Mouse (Mus musculus) heart, adult 2 months (tissue): Measurements from ENCODE around the gene Htatsf1. TPM values are rescaled to one million over a fixed set of nuclear protein-coding genes. Genes with fewer than 3 reads are reported as not detected.

Experiments used
- DNase-seq, 2 experiments: peaks; one replicate each; pipeline ENCODE4 v3.0.0; 2021
- H3K27ac ChIP-seq: fragments of 200-600 bp; 2 replicates; pipeline ENCODE4 v1.8.1; 2022
- H3K27me3 ChIP-seq: fragments of 200-500 bp; 2 replicates; pipeline ENCODE4 v1.6.1; 2012; ENCODE audit warnings: mild to moderate bottlenecking, low read length, inconsistent platforms, mixed read lengths; ENCODE audit not compliant: control insufficient read depth, insufficient read depth
- H3K36me3 ChIP-seq: fragments of 200-500 bp; 2 replicates; pipeline ENCODE4 v1.6.1; 2012; ENCODE audit warnings: low read length, inconsistent platforms; ENCODE audit not compliant: control insufficient read depth, insufficient read depth
- H3K4me1 ChIP-seq: fragments of 200-500 bp; 2 replicates; pipeline ENCODE4 v1.6.1; 2011; ENCODE audit warnings: low read length; ENCODE audit not compliant: control insufficient read depth, insufficient read depth
- H3K4me3 ChIP-seq: fragments of 200-600 bp; 2 replicates; pipeline ENCODE4 v1.8.1; 2022
- H3K79me2 ChIP-seq: fragments of 200-500 bp; replicated peaks from 2 replicates; pipeline ENCODE4 v1.6.1; 2012; ENCODE audit warnings: mild to moderate bottlenecking, inconsistent platforms, low read length, moderate library complexity, mixed read lengths; ENCODE audit not compliant: control insufficient read depth, insufficient read depth
- H3K9ac ChIP-seq: fragments of 200-500 bp; 2 replicates; pipeline ENCODE4 v1.6.1; 2012; ENCODE audit warnings: low read depth, mild to moderate bottlenecking, control low read depth, inconsistent platforms, low read length, mixed read lengths
- CTCF ChIP-seq: fragments of 200-600 bp; IDR thresholded peaks from 2 replicates; pipeline ENCODE4 v1.8.1; 2022; ENCODE audit warnings: antibody characterized with exemption, mild to moderate bottlenecking, moderate library complexity
- EP300 ChIP-seq: fragments of 200-500 bp; IDR thresholded peaks from 2 replicates; pipeline ENCODE4 v1.6.1; 2011; ENCODE audit warnings: low read depth, low read length, control low read depth; ENCODE audit not compliant: insufficient read depth
- POLR2A ChIP-seq: fragments of 200-500 bp; IDR thresholded peaks from 2 replicates; pipeline ENCODE4 v1.6.1; 2011; ENCODE audit warnings: mild to moderate bottlenecking, low read depth, low read length, control low read depth; ENCODE audit not compliant: insufficient read depth
- WGBS: fragments of 180-500 bp; shearing (Covaris S2); methylation state at CpG from one replicate; pipeline ENCODE4 v1.1.7; 2018; 5-methylcytosine and 5-hydroxymethylcytosine counted together
- intact Hi-C: fragments of 180-260 bp; cut with DNase I; formaldehyde crosslinking; loops from one replicate; pipeline ENCODE4 v1.15.1; 2025
- long read RNA-seq: library from polyadenylated mRNA; stranded (forward); transcript quantifications from one replicate; pipeline ENCODE4 v2.0.0, GENCODE M21; 2021
- polyA plus RNA-seq: library from polyadenylated mRNA; depleted of rRNA; stranded (reverse); fragments of >200 nt; gene quantifications from 2 replicates; pipeline ENCODE4 v1.2.3, GENCODE M21; 2012; rRNA removed
- total RNA-seq, 2 experiments: library from RNA; stranded (reverse); gene quantifications; 2 replicates each; pipeline ENCODE4 v1.2.3; 2021

The Htatsf1 gene
- total RNA-seq (10 to 100 TPM; 51.1 to 57.2 TPM), polyA plus RNA-seq (19.2 and 26.9 TPM in 2 replicates)
- long read RNA-seq, transcript Htatsf1-201 (10 exons, 2,810 nt), result major isoform, 35 of 51 reads
- long read RNA-seq, partial matches to known transcripts, result 14 of 51 reads
- long read RNA-seq, other reads (novel, unspliced or antisense), result 1 of 51 reads

GRCm38 (mm10) chrX:57053174-57053992, at the start of gene Htatsf1:
Htatsf1 (plus strand) TSS chrX:57053583.
- intact Hi-C loops, result loop anchor here (5.0 to 10.0 kb wide), 4 partner anchors 251 to 569 kb away; partner anchors contain the start of gene Slc9a6
- 14% methylated on average over 84 of the region's 85 CpGs for WGBS

DNA sequence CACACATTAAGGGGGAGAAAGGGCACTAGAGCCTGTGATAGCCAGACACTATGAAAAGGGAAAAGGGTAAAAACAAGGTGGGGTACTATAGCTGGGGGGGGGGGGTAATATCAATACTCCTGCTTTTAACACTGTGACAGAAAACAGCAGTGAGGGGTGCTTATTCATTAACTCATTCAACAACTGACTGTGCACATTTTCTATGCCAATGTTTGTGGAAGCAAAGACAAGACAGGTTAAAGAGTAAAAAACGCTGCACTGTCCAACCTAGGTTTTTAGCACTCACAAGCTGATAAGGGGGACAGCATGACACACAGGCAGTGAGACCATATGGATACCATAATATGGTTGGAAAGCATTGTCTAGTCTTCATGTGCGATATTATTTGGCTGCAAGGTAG, 40.5 kb upstream of the Htatsf1 start:
- no peak overlapping the region for H3K9ac ChIP-seq
- H3K27me3 ChIP-seq, result no peaks in the 10 kb centered on the region
- WGBS, result 66% methylated on average over 2 of the region's 2 CpGs
- H3K27ac ChIP-seq, result no peak overlapping the region
- no peaks in the 10 kb centered on the region for H3K36me3 ChIP-seq
- no peaks in the 10 kb centered on the region for H3K79me2 ChIP-seq
- no peak overlapping the region for H3K4me3 ChIP-seq
- no peak for TF ChIP-seq EP300
- no peak for TF ChIP-seq POLR2A
- TF ChIP-seq CTCF, result no peak
- intact Hi-C loops, result no loop called here
- H3K4me1 ChIP-seq, result no peaks in the 10 kb centered on the region
- DNase-seq, result no peak

More at GRCm38 (mm10) chrX:57053174-57053992, at the start of gene Htatsf1:
- Histone ChIP-seq H3K79me2 (no peaks in the 10 kb centered on the region), H3K27me3 (no peaks in the 10 kb centered on the region), H3K27ac (peak within 1 kb of the TSS; percentile 88), H3K4me3 (peak within 1 kb of the TSS; percentile 53), H3K36me3 (no peaks in the 10 kb centered on the region), H3K9ac (peak within 1 kb of the TSS; percentile 88), H3K4me1 (no peaks in the 10 kb centered on the region)
- no peak for TF ChIP-seq CTCF
- TF ChIP-seq EP300, result no peak
- TF ChIP-seq POLR2A, result peak; percentile 53; the same call in 1 of the 2 replicates
- DNase-seq, result peak; percentile 90

GRCm38 (mm10) chrX:57042774-57043173, 10.6 kb upstream of the Htatsf1 start, which contains the start of gene Brs3:
Brs3 (plus strand) TSS chrX:57043074.
- intact Hi-C loops, result no loop called here
- DNase-seq, result no peak

GRCm38 (mm10) chrX:57043869-57044268, 9.5 kb upstream of the Htatsf1 start:
- 75% methylated on average over 6 of the region's 6 CpGs for WGBS

More at GRCm38 (mm10) chrX:57042774-57043173, 10.6 kb upstream of the Htatsf1 start, which contains the start of gene Brs3:
- no peaks in the 10 kb centered on the region for H3K27me3 ChIP-seq
- WGBS, result 70% methylated on average over 5 of the region's 5 CpGs
- no peaks in the 10 kb centered on the region for H3K36me3 ChIP-seq
- H3K27ac ChIP-seq, result no peak within 1 kb of the TSS
- TF ChIP-seq CTCF, result no peak
- no peak for TF ChIP-seq POLR2A
- no peak for TF ChIP-seq EP300
- H3K79me2 ChIP-seq, result no peaks in the 10 kb centered on the region
- H3K4me3 ChIP-seq, result no peak within 1 kb of the TSS
- H3K4me1 ChIP-seq, result no peaks in the 10 kb centered on the region
- no peak within 1 kb of the TSS for H3K9ac ChIP-seq

DNA sequence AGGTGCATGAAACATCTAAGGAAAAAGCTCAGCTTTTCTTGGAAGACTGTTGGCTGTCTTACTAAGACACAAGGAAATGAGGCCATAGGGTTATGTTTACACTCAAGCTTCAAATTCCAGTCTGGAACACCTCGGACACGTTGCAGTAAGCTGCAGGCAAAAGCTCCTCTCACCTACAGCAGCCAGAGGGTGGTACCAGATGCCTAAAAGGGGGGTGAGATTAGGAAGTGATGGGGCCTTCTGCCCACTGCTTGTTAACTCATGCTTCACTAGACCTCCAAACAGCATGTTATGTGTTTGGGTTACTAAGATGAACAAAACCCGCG, 572 bp upstream of the Htatsf1 start:
- no peaks in the 10 kb centered on the region for H3K4me1 ChIP-seq
- peak overlapping the region; percentile 53 for H3K4me3 ChIP-seq
- H3K9ac ChIP-seq, result peak overlapping the region; percentile 57
- H3K79me2 ChIP-seq, result no peaks in the 10 kb centered on the region
- no peak for TF ChIP-seq EP300
- no peak for TF ChIP-seq CTCF
- TF ChIP-seq POLR2A, result no peak
- 16% methylated on average over 4 of the region's 4 CpGs for WGBS
- intact Hi-C loops, result loop anchor here (5.0 to 10.0 kb wide), 4 partner anchors 252 to 568 kb away; partner anchors contain the start of gene Slc9a6
- no peaks in the 10 kb centered on the region for H3K36me3 ChIP-seq
- DNase-seq, result no peak
- H3K27me3 ChIP-seq, result no peaks in the 10 kb centered on the region
- peak overlapping the region; percentile 88 for H3K27ac ChIP-seq

More at GRCm38 (mm10) chrX:57043869-57044268, 9.5 kb upstream of the Htatsf1 start:
- Histone ChIP-seq H3K36me3 (no peaks in the 10 kb centered on the region), H3K9ac (no peak overlapping the region), H3K4me3 (no peak overlapping the region), H3K27ac (no peak overlapping the region), H3K4me1 (no peaks in the 10 kb centered on the region), H3K27me3 (no peaks in the 10 kb centered on the region), H3K79me2 (no peaks in the 10 kb centered on the region)
- intact Hi-C loops, result no loop called here
- DNase-seq, result no peak
- no peak for TF ChIP-seq EP300
- TF ChIP-seq POLR2A, result no peak
- TF ChIP-seq CTCF, result no peak

- peak overlapping the region; percentile 88 for H3K27ac ChIP-seq
- H3K4me3 ChIP-seq, result peak overlapping the region; percentile 53
- peak overlapping the region; percentile 73 for H3K9ac ChIP-seq
- no peak for DNase-seq
- H3K4me1 ChIP-seq, result no peaks in the 10 kb centered on the region
- intact Hi-C loops, result loop anchor here (5.0 to 10.0 kb wide), 4 partner anchors 251 to 569 kb away; partner anchors contain the start of gene Slc9a6
- no peaks in the 10 kb centered on the region for H3K27me3 ChIP-seq
- no peaks in the 10 kb centered on the region for H3K36me3 ChIP-seq
- WGBS, result 14% methylated on average over 11 of the region's 11 CpGs
- TF ChIP-seq POLR2A, result no peak
- TF ChIP-seq CTCF, result no peak
- no peak for TF ChIP-seq EP300
- H3K79me2 ChIP-seq, result no peaks in the 10 kb centered on the region
Observed at GRCm38 (mm10) chrX:57053993-57054385, 606 bp downstream of the Htatsf1 start.
